Comparison of ENCODE assay signal across 8 mouse cellular contexts in genomic region chr5:90771880-90772653, GRCm38 (mm10). TPM values are rescaled to one million over a fixed set of nuclear protein-coding genes. Genes with fewer than 3 reads are reported as not detected.
DNase-seq lines count a peak whose midpoint lies in the region; ATAC-seq and TF ChIP-seq lines count a peak whose summit lies in the region.

Pf4 (plus strand) TSS chr5:90772435.

- H3K4me3 ChIP-seq in lung, postnatal 0 days (ENCODE audit: low read depth, low read length): no peak within 1 kb of the TSS

- H3K27me3 ChIP-seq in lung, postnatal 0 days (replicated peaks; ENCODE audit: insufficient read depth, low read length): no peaks in the 10 kb centered on the region

- H3K9me3 ChIP-seq in lung, postnatal 0 days (ENCODE audit: low read length): no peaks in the 10 kb centered on the region

- WGBS in lung, postnatal 0 days: 43% methylated on average over 16 of the region's 16 CpGs

- TF ChIP-seq EP300 in lung, postnatal 0 days (IDR thresholded peaks at IDR 0.05): no peak

- TF ChIP-seq CTCF in lung, postnatal 0 days (IDR thresholded peaks at IDR 0.05): no peak

- no peak within 1 kb of the TSS for H3K9ac ChIP-seq in lung, postnatal 0 days (replicated peaks; ENCODE audit: low read depth)

- no peak within 1 kb of the TSS for H3K27ac ChIP-seq in lung, postnatal 0 days (ENCODE audit: low read length)

- H3K4me1 ChIP-seq in lung, postnatal 0 days (ENCODE audit: insufficient read depth, low read depth, low read length): no peaks in the 10 kb centered on the region

- DNase-seq in gastrocnemius, postnatal 10 days: no peak
- no peak for DNase-seq in gastrocnemius, adult 18-20 months (ENCODE audit: low spot score)
- DNase-seq in heart, adult 18-20 months: peak; percentile 66 to 87
- DNase-seq in kidney, adult 11 months: peak; percentile 42
- DNase-seq in lung, postnatal 0 days (ENCODE audit: low spot score): peak; percentile 57
- no peak for DNase-seq in cerebellum, adult 9-10 months
- DNase-seq in left cerebral cortex, adult 11 months (ENCODE audit: low spot score): no peak
- DNase-seq in thymus, postnatal 36 days: no peak

- H3K4me2 ChIP-seq in lung, postnatal 0 days (replicated peaks; ENCODE audit: low read depth, low read length): no peak within 1 kb of the TSS

- no peaks in the 10 kb centered on the region for H3K36me3 ChIP-seq in lung, postnatal 0 days (ENCODE audit: insufficient read depth, low read length)

- peak; percentile 53 for ATAC-seq in lung, postnatal 0 days

RNA-seq across cellular contexts. Expression of gene Pf4, which starts in this region (rescaled TPM):
- 10 to 100 TPM; 29.9 to 39.5 TPM for total RNA-seq in gastrocnemius, postnatal 10 days (2021)
- total RNA-seq in gastrocnemius, adult 18-20 months (2021): 10 to 100 TPM in 1 of 2 experiments, 1 to 10 TPM in 1; 5.6 to 15.2 TPM
- total RNA-seq in heart, adult 18-20 months (2021): 10 to 100 TPM; 27.1 to 44.1 TPM
- 152 and 164 TPM in 2 replicates for polyA plus RNA-seq in lung, postnatal 0 days (2015; fragmentation: Nextera tagmentation; extraction: Ambion mirVana)

Comparison
In these comparisons a context has a peak if more than half of its experiments do, and no peak if none do; other contexts are left out.
1. DNase-seq: peak in heart, adult 18-20 months (2 of 2), kidney, adult 11 months (single experiment) and lung, postnatal 0 days (single experiment); none in gastrocnemius, postnatal 10 days (single experiment), gastrocnemius, adult 18-20 months (single experiment), cerebellum, adult 9-10 months (single experiment), left cerebral cortex, adult 11 months (single experiment) and thymus, postnatal 36 days (0 of 2).